Mouse (Mus musculus) Muller cell, postnatal 12 days (primary cell): ENCODE measurements at regions not wholly inside any gene's neighbourhood (a gene's known extent, or its start where the extent isn't known, plus 50 kb on each side); places are given as distances from the start of the nearest gene placed in this dataset.
"Not testable (repeated sequence)": the region's sequence is repeated elsewhere in the genome, so short reads cannot be mapped to it uniquely, and the experiment has no call there.

Experiments
- DNase-seq: peaks from one replicate; pipeline ENCODE4 v3.0.0-alpha.2; 2015; ENCODE audit errors: inconsistent ontology term

DNA sequence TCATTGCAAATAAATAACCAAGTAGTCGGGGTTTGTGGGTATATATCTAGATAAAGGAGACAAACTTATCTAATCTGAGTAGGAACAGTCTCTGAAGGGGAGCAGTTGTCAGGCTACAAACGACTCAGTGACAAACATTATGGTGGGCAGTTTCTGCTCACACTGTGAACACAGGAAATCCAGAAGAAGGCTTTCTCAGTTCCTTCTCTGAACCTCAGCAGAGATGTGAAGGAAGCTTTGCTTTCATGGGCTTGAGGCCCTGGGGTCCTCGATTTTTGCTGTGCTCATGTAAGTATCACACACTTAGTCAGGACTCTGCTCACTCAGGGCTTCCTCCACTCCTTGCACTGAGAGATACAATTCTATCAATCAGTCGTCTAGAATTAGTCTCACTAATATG is 994.7 kb upstream of the Foxg1 start:
- no peak for DNase-seq

DNA sequence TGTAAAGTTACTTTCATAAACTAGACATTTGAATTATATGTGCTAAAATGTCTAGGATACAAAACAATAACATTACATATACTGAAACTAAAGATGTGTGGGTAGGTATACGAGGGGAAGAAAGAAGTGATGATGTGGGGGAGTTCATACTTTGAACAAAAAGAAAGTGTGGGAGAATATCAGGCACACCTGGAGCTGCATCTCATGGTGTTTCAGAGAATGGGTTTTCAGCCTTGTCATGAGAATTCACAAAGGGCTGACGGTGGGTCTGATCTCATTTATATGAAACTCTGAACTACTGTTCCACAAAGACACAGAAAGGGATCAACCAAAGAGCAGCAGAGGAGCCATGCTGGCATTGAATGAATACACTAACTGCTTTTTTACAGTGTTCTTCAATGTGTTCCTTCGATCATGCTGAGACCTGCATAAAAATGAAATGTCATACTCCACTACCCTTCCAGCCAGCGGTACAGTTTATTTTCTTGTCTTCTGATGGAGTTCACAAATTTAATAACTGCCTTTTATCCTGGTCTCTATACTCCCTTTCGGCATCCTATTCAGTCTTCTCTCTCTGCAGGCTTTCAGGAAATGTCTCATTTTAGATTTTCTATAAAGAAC is 994.2 kb upstream of the Foxg1 start:
- DNase-seq, result no peak

DNA sequence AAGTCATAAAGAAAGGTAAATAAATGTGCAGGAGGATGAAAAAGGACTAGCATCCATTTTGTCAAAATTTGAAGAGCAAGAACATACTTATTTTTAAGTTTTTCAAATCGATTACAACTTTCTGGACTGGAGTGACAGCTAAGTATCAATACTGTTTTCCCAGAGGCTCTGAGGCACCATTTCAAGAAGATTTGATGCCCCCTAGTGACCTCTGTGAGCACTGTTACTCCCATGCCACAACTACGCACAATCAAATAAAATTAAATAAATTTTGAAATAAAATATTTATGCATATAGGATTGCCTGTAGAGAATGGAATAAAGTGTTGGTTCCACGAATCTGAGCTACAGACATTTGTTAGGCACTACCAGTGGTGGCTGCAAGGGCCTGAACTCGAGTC is 991.5 kb upstream of the Foxg1 start:
- DNase-seq, result no peak

DNA sequence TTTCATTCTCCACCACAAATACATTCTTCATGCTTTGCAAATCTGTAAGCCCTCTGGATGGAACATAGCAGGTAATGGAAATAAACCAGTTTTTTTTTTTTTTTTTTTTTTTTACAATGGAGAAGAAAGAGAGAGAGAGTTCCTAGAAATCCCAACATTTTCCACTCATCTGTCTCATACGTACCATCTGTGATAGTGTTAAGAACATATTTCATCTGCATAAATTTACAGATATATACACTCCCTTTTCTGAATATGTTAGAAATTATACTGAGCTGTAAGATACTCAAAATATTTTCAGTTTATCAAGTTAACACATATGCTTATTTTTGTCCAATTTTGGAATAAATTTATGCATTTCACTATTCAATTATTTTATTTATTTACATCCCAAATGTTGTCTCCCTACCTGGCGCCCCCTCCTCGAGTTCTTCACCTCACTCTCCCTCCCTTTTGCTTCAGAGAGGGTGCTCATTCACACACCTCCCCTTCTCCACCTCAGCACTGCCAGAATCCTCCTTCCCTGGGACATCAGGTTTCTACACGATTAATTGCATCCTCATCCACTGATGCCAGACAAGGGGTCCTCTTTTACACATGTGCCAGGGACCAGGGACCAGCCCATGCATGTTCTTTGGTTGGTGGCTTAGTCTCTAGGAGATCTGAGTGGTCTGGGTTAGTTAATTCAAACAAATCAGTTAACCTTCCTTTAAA is 943.0 kb upstream of the Foxg1 start:
- no peak for DNase-seq

DNA sequence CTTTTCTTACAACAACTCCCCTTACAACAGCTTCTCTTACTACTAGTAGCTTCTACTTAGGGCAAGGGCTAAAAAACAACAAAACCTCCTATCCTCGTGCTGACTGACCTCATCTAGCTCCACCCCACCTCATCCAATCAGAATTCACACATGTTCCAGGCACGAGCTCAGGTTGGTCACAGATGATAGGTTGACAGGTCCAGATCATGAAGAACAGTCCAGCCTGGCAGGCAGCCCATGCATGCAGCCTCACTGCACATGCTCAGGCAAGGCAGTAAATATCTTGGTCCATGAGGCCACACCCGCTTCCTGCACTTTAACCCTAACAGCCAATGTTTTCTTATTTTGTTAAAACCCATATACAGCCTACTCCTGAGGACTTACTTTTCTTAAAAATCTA is 933.7 kb upstream of the Foxg1 start:
- DNase-seq, result not testable (repeated sequence)

DNA sequence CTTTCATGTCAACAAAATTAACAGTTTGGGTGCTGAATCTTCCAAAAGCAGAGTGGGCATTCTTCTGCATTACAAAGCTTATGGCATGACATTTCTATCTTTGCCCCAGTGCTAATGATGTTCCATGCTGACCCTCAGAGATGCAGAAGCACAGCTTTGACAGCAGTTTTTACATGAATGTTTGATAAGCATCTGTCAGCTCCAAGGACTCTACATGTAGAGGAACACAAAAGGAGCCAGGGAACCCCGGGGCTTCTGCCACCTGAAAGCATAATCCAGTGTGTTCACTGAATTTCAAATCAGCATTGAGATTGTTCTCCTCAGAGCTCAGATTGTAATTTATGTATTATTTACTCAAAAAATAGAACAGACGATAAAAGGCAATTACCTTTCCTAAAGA is 920.1 kb upstream of the Foxg1 start:
- no peak for DNase-seq

DNA sequence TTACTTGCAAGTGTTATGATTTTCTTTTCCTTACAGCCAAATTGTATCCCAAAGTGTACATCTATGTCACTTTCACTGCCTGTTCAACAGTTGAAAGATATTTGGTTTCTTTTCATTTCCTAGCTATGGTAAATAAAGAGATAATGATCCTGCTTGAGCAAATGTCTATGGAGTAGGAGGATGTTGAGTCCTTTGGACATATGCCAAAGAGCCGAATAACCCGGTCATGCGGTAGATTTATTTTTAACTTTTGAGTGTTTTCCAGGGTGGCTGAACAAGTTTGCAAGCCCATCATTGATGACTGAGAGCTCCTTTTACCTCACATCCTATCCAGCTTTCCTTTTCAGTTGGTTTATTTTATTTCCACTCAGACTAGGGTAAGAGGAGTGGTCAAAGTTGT is 881.7 kb upstream of the Foxg1 start:
- DNase-seq, result peak; percentile 12

DNA sequence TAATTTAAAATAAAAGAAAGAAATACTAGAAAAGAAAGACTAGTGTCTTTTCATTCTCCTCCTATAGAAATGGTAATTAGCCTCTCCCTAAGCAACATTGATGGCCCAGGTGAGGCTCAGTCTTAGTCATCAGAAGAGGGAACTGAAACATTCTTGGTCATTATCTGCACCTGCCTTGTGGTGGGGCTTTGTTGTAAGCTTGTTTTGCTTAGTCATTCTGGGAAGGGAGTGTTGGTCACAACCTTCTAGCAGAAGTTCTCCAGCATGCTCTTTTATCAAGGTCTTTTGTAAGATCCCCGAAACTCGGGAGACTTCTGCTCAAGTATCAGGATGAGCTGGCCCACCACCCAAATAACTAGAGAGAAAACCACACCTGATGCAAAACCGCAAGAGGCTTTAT is 870.9 kb upstream of the Foxg1 start:
- DNase-seq, result no peak

DNA sequence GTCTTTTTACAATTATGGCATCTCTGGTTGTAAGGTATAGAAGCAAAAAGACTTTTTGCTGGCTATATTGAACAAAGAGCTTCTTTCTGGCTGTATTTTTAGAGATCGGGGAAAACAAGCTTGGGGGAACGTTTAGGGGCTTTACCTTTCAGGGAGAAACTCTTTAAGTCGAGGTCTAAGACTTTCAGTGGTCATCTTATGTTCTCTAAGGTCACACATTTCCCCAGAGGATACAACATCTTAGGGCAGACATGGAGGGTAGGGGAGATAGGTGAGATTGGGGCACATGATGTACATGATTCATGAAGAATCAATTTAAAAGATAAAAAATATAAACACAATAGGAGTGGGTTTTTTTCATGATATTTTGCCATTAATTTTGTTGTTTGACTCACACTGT is 870.2 kb upstream of the Foxg1 start:
- no peak for DNase-seq

DNA sequence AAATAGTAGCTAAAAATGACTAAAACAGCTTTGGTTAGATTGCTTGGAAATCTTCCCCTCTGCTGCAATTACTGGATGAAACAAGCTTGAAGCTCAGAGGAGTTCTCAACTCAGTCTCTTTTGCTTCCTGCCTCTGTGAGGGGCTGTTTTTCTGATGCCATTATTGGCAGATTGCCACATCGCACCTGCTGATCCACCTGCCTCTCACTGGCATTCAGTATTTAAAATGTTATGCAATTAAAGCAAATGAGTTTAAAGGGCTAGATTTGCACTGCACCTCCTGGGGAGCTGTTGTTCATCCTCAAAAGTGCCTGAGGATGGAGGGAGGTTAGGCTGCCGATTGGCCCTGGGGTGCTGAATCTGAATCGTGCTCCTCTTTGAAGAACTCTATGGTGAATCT is 860.5 kb upstream of the Foxg1 start:
- DNase-seq, result no peak

DNA sequence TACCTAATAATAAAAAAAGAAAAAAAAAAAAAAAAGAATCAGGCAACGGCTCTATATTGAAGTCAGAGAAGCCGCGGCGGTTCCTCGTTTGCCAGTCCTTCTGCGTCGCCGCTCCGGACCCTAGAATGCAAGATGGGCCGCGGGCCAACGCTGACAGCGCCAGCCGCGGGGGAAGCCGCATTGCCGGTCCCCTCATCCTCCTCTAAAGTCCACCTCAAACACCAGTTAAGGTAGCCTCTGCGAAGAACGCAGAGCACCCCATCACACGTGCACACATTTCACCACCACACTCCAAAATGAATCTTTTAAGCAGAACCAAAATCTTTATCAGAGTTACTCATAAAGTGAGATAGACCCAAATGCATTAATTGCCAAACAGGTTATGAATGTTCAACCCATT is 822.8 kb upstream of the Foxg1 start:
- not testable (repeated sequence) for DNase-seq

DNA sequence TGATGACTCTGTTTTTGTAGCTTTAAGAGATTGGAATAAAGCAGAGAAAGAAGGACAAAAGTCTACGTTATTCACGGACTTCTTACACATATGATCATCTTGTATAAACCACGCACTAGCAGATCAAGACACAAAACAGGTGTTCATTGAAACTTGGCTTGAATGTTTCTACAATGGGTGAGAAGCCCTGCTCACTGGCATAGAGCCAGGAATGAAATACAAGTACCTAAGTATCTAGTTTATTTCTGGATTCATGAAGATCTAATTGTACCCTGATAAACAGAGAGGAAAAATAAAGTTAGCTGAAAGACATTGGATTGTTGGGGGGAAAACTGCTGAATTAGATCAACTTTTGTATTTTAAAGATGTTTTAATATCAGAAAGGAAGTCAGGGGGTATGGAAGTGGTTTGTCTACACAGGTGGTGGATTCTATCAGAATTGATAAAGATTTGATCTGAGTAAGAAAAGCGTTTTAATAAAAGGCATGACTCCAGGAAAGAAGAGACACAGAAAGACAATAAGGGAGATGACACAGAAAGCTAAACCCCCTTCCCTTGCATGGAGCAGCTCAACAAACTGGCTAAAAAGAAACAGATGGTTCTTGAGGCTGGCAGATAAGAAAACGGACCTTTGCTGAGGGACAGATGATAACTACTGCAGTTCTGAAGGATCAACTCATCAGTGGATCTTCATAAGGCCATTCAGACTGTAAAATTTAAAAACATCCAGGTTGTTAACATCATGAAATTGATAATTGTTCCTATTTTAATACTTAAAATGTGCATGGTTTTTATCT is 777.9 kb upstream of the Foxg1 start:
- DNase-seq, result peak; percentile 1

DNA sequence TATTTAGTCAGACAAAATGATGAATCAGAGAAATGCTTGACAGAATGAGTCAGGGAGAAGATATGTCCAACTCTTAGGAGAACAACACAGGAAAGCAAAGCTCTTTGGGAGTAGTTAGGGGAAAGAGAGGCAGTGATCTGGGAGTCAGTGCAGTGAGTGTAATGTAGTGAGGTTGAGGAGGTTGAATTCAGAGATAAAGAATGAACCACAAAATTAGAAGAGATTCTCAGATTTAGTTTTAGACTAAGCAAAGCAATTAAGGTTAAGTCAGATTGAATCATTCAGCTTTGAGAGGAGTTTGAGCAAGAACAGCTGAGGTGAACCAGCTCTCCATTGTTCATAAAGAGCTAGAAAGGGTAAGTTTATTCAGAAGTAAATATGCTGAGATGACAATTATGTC is 777.0 kb upstream of the Foxg1 start:
- DNase-seq, result no peak

DNA sequence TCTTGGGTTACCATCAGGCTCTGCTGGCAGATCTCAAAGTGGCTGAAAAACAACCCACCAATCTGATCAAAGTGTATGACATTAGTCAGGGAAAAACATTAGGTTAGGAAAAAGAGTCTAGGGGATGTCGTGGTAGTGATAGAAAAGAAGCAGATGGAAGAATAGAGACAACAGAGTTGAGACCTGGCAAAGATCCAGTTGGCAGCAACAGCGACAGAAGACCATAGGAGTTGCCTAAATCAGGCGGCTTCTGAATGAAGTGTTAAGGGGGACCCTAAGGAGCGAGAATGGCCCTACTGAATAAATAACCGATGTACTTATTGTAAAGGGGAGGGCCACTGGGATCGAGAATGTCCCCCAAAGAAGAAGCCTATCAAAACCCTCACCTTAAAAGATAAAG is 773.1 kb upstream of the Foxg1 start:
- no peak for DNase-seq

DNA sequence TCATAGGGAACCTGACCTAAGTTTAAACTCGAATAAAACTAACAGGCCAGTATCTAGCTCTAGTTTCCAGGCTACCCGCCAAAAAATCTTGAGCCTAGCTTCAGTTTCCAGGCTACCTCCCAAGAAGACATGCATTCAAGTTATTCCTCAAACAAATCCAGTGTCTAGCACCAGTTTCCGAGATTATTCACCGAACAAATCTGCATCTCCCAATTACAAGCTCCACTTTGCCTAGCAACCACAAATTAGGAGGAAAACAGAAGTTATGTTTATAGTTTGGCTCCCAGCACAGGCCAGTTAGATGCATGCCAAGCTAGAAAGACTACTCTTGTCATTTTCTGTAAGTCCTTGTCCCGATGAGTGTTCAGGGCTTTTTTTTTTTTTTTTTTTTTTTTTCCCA is 770.4 kb upstream of the Foxg1 start:
- DNase-seq, result peak; percentile 74

DNA sequence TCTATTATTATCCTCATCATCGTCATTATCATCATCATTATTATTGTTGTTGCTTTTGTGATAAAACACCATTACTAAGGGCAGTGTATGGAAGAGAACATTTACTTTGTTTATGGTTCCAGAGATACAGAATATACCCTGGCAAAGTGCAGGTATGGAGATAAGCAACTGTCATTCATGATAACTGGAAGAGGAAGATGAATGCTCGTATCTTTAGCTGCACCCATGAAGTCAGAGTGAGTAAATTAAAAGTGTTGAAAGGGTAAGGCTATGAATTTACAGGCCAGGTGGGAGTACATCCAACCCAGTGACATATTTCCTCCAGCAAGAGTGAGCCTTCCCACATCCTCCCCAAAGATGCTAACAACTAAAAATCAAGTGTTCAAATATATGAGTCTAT is 766.1 kb upstream of the Foxg1 start:
- DNase-seq, result no peak

DNA sequence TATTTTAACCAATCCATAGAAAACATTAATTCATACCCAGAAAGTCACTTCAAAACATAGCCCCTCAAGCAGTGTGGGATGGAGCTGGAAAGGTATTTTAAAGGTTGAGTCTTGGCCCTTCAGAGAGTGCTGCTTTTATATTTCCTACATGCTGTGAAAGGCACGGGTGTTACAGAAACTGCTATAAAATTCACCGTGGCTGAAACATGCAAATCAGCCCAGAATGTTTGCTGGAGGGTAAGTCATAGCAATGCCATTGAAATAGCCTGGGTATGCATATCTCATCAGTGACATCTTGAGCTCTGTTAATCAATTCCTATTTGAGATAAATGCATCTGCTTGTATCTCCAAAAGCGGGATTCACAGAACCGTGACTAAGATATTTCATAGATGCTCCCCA is 748.9 kb upstream of the Foxg1 start:
- no peak for DNase-seq

DNA sequence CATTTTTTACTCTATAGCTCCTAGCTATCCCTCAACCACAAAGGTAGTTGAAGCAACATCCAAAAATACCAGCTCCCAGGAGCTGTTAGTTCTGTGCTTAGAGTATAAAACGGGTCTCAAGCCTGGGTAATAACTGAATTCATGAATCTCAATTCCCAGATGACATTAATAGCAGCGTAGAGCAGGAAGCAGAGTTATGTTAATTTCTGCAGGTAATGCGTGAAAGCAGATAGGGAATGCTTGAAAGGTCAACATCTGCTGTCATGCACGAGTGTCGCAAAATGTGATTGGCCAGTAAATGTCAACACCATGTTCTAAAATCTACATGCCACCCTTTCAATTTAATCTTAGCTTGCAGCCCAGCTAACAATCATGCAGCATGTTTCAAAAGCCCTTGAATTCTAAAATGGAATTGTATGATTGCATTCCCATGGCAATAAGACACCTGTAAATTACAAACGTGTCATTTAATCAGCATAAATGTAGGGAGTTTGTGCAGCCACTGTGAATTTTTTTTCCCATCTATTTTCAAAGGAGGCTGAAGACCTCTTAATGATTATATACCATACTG is 747.7 kb upstream of the Foxg1 start:
- no peak for DNase-seq

DNA sequence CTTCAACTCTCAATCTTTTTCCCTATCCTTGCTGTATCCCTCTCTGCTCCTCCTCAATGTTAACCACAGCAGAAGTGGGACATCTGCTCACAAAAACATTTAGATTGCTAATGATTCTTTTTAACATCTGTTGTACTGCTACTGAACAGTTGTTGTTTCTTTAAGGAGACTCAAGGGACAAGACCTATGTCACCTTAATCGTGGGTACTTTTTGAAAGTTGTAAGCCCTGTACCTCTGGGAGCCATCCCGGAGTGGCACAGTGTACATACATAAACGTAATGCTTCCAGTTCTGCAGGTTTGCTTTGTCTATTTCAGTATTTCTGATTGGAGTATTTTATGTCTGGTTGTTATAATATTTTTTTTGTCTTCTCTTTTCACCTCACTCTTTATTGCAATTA is 740.5 kb upstream of the Foxg1 start:
- DNase-seq, result no peak

DNA sequence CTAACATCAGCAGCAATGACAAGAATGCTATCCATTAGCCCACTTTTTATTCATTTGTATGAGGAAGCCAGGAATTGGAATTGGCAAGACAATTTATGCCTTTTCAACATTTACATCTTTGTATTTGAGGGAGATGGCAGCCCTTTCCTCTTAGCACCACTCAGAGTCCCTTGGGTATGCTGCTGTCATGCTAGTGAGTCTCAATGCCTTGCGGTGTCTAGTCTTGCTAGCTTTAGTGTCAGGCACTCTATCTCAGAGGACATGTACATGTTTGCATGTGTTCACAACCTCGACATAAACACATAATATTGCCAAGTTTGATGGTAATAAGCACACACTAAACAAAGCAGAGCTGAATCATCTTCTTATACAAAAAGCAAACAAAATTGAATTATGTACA is 737.3 kb upstream of the Foxg1 start:
- DNase-seq, result no peak

DNA sequence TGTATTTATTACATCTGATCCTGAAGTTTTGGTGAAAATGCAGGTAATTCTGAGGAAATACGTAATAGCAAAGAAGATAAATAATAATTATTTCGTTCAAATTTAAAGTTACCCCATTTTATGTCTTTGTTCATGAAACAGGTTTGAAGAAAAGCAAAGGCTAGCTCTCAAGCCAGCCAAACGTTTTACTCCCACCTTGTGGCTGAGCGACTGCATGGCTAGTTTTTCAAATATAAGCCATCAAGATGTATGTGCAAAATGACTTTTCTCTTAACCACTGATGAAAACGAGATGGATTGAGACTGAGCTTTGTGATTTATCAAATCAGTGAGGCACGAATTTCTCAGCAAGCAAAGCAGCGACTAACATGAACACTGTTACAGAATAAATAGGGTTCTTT is 736.5 kb upstream of the Foxg1 start:
- no peak for DNase-seq

DNA sequence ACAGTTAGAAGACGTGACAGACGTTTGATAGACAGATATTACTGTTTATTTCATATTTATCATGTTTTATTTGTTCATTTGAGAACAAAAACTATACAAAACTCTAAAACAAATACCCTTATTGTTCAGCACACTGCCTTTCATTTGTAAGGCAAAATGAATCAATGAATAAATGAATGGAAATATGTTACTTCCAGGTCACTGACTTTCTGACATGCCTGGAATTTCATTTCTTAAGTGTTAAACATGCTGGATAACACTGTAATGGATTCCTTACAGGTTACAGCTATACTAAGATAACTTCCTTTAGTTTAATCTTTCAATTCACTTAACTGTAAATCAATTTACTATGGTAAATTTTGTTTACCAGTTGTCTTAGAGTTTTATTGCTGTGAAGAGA is 707.3 kb upstream of the Foxg1 start:
- DNase-seq, result peak; percentile 77

DNA sequence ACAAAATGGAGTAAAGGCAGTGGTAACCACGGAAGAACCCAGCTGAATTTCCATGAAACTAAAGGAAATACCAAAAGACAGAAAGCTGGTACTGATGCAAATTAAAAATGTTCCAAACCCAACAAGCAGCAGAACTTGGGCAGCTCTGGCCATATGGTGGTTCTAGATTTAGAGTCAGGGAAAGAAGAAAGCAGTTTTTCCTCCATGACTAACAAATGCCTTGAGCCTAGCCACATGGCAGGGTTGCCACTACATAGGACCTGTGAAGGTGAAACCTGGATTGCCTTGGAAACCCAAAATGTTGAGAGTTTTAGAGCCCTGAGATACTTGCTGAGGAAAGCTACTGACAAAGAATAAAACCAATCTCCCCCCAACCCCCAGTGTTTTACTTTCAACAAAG is 701.5 kb upstream of the Foxg1 start:
- DNase-seq, result no peak
